Mouse (Mus musculus): ENCODE measurements at regions not wholly inside any gene's neighbourhood (a gene's known extent, or its start where the extent isn't known, plus 50 kb on each side); places are given as distances from the start of the nearest gene placed in this dataset.
"Not testable (repeated sequence)": the region's sequence is repeated elsewhere in the genome, so short reads cannot be mapped to it uniquely, and the experiment has no call there.

DNA sequence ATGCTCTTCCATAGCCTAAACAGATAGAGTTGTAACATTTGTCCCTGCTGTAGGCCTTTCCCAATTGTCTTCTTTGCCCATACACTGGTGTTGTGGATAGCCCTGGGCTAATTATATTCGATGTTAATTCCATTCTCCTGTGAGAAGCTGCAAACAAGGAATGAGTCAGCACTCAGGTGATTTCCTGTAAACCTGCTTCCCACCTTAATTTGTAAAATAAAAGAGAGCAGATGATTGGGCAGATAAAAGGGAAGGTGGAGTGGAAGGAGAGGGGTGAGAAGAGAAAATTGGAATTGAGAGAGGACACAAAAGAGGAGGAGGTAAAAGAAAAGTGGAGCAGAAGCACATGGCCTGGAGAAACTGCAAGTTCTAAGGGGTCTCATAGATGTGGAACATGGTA, 102.8 kb downstream of the Gc start:
- DNase-seq (ENCODE audit: low spot score in 2 of 2); intact Hi-C loops (cut with DNase I): not testable (repeated sequence)

DNA sequence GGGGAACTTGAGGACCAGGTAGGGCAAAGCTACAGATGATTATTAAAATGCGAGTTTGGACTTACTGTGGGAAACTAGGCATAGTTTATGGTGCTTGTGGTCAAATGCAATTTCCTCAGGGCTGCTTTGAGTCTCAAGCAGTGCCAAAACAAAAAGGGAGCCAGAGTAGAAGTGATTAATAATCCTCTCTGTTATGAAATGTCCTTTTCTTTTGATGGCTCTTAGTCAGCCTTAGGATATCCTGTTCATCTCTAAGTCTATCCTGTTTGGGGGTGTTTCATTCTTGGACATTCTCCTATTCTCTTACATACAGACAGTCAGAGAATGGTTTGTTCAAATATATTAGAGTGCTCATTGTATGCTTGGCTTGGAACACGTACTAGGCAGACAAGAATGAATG, 109.9 kb downstream of the Gc start:
- intact Hi-C loops (cut with DNase I), result no loop called here
- DNase-seq (ENCODE audit: low spot score in 2 of 2), result no peak

DNA sequence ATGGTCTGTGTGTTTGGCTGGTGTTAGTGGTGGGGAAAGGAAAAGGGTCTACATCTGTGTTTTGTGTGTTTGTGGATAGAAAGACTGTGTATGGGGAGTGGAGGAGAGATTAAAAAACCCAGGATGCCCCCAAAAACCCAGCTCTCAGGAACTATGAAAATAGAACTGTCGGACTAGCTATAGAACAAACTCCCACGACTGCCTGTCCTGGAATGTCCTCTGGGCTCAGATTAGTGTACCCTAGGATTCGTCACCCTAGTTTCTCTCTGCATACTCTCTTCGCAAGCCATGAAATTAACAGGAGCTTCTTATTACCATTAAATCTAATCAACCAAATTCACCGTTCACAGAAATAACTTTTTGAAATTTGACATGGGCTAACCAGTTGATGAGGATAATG, 117.2 kb downstream of the Gc start:
- intact Hi-C loops (cut with DNase I), result no loop called here
- DNase-seq (ENCODE audit: low spot score in 2 of 2), result peak in 1 of 2 experiments; percentile 5

DNA sequence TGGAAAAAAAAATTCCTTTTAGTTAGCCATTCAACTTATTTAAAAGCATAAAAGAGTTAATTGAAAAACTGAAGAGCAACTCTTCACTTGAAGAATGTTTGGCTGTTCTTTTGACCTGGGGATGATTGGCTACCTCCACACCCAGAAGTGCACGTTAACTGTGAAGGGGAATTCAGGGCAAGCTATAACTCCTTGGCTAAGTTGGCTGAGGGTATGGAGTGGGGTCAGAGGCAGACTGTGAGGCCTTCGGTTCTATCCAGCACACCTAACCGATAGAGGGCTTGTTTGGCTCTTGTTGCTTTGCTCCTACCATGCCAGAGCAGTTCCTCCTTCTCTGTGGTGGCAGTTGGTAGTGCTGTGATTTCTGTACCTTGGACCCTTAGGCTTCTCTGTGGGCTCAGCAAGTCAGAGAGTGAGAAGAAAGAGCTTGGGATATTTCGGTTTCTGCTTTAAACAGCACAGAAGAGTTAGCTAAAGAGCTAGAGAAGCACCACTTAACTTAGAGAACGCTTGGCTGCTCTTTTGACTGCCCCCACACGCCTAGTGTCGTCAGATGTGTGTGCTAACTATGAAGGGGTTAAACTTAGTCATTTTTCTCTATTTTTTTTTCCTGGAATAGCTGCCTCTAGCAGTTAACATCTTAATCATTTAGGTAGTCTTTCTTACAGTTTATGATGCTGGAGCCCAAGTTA, 119.6 kb downstream of the Gc start:
- intact Hi-C loops (cut with DNase I), result no loop called here
- no peak for DNase-seq (ENCODE audit: low spot score in 2 of 2)

Measured in left cerebral cortex, postnatal 36 days (tissue).